Mouse (Mus musculus) stomach, embryonic 15.5 days (tissue): Measurements from ENCODE around the gene Rnf148. TPM values are rescaled to one million over a fixed set of nuclear protein-coding genes. Genes with fewer than 3 reads are reported as not detected.

ENCODE experiments used
- ATAC-seq: fragments of 200-750 bp; cut with Nextera tagmentation; 2 replicates; pipeline ENCODE4 v1.8.0; 2017; ENCODE audit warnings: low read depth, moderate number of reproducible peaks, moderate TSS enrichment; ENCODE audit not compliant: insufficient read depth, low FRiP score
- H3K27ac ChIP-seq: fragments of 300-500 bp; sonication (generic); 2 replicates; pipeline ENCODE4 v1.5.1; 2015; ENCODE audit warnings: mild to moderate bottlenecking, inconsistent platforms
- H3K27me3 ChIP-seq: fragments of 300-500 bp; sonication (generic); replicated peaks from 2 replicates; pipeline ENCODE4 v1.6.1; 2015; ENCODE audit warnings: inconsistent platforms
- H3K36me3 ChIP-seq: fragments of 300-500 bp; sonication (generic); 2 replicates; pipeline ENCODE4 v1.6.1; 2015; ENCODE audit warnings: inconsistent platforms
- H3K4me1 ChIP-seq: fragments of 300-500 bp; sonication (generic); 2 replicates; pipeline ENCODE4 v1.6.1; 2015; ENCODE audit warnings: inconsistent platforms
- H3K4me2 ChIP-seq: fragments of 300-500 bp; sonication (generic); 2 replicates; pipeline ENCODE4 v1.6.1; 2015; ENCODE audit warnings: mild to moderate bottlenecking, inconsistent platforms
- H3K4me3 ChIP-seq: fragments of 300-500 bp; sonication (generic); replicated peaks from 2 replicates; pipeline ENCODE4 v1.5.1; 2015; ENCODE audit warnings: inconsistent platforms
- H3K9ac ChIP-seq: fragments of 300-500 bp; sonication (generic); 2 replicates; pipeline ENCODE4 v1.6.1; 2015; ENCODE audit warnings: inconsistent platforms
- H3K9me3 ChIP-seq: fragments of 300-500 bp; sonication (generic); 2 replicates; pipeline ENCODE4 v1.6.1; 2016; ENCODE audit warnings: inconsistent platforms
- WGBS: fragments of 180-500 bp; shearing (Covaris S2); methylation state at CpG from one replicate; pipeline ENCODE4 v1.1.7; 2015; 5-methylcytosine and 5-hydroxymethylcytosine counted together
- polyA plus RNA-seq: library from polyadenylated mRNA; unstranded; fragments of >200 nt; fragmentation: Nextera tagmentation; extraction: Ambion mirVana; gene quantifications from 2 replicates; pipeline ENCODE4 v1.2.1, GENCODE M21; 2015

The Rnf148 gene
- not detected in 2 replicates for polyA plus RNA-seq

DNA sequence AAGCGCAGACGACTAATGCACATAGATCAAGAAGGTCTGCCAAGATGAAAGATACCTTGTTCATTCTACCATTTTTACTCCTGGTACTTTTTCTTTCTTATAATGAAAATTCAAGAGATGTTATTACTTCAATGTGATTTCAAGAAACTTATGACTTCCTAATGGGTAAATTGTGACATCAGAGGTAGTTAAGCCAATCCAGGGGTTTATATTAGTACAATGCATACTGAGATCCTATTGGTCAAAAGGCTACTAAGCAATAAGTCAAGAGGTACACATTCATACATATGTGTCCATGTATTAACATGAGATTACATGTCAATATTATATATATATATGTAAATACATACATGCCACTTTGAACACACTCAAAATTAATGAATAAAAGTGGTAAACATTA lies at the start of gene Rnf148:
Rnf148 (minus strand) TSS at position 101 of the 400 bp plus-strand sequence.
- 85% methylated on average over 2 of the region's 2 CpGs for WGBS
- H3K4me3 ChIP-seq = no peak within 1 kb of the TSS
- H3K4me1 ChIP-seq = no peaks in the 10 kb centered on the region
- H3K36me3 ChIP-seq = no peaks in the 10 kb centered on the region
- H3K4me2 ChIP-seq = no peak within 1 kb of the TSS
- no peaks in the 10 kb centered on the region for H3K9me3 ChIP-seq
- H3K27me3 ChIP-seq = no peaks in the 10 kb centered on the region
- H3K27ac ChIP-seq = no peak within 1 kb of the TSS
- ATAC-seq = no peak
- no peak within 1 kb of the TSS for H3K9ac ChIP-seq

DNA sequence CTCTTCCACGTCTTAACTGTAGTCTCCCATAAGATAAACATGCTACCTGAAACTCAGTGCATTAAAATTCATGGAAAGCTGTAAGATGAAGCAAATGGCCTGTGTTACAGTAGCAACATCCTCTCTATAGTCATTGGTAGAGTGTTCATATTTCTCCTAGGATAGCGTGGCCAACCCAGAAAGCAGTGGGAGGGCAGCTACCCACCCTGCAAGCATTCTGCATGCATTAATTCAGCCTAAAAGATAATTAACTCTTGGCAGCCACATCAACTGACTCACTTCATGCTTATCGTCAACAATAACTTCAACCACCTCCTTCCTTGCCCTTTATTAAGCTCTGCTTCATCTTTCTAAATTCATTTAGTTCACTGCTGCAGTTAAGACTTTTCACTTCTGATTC lies 45.9 kb upstream of the Rnf148 start:
- Histone ChIP-seq H3K4me3 (no peak overlapping the region), H3K4me2 (no peak overlapping the region), H3K9ac (no peak overlapping the region), H3K9me3 (no peaks in the 10 kb centered on the region), H3K27ac (no peak overlapping the region), H3K27me3 (no peaks in the 10 kb centered on the region), H3K36me3 (no peaks in the 10 kb centered on the region), H3K4me1 (no peaks in the 10 kb centered on the region)
- WGBS = 57% methylated on average over 3 of the region's 3 CpGs
- ATAC-seq = no peak

DNA sequence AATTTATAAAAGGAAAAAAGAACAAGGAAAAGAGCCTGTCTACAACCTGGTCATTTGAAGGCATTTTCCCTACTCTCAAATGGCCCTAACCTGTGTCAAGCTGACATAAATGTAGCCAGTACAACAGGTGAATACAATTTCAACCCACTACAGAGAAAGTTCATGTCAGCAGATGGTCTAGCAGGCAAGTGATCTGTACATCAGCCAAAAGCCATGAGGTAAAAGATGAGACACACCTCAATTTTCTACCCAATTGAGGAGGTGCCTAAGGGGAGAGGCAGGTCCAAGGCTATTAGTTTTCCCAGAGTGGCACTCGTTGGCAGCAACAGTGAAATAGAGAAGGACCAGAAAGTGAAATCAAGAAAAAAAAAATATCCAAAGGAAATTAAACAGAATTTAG lies 23.2 kb upstream of the Rnf148 start:
- H3K27me3 ChIP-seq = no peaks in the 10 kb centered on the region
- WGBS = 76% methylated on average over 1 of the region's 1 CpGs
- no peaks in the 10 kb centered on the region for H3K9me3 ChIP-seq
- H3K9ac ChIP-seq = no peak overlapping the region
- no peak for ATAC-seq
- no peaks in the 10 kb centered on the region for H3K4me1 ChIP-seq
- H3K27ac ChIP-seq = no peak overlapping the region
- H3K36me3 ChIP-seq = no peaks in the 10 kb centered on the region
- H3K4me3 ChIP-seq = no peak overlapping the region
- no peak overlapping the region for H3K4me2 ChIP-seq

DNA sequence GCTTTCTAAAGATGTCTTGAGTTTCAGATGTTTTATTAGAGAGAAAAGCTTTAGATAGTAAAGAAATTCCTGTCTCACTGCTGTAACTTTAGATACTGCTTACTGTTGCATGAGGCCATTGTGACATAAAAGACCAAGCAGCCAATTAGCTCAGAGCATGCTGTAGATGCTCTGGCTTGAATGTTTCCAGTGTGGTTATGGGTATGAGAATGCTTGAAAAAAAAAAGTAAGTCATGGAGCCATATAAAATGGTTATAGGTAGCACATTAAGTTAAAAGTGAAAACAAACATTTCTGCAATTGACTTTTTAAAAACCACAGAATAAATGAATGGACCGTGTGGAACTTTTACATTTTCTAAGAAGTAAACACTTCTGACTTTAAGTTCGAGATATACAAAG lies 4.7 kb downstream of the Rnf148 start, which contains the start of gene Rnf133:
Rnf133 (minus strand) TSS at position 101 of the 400 bp plus-strand sequence.
- no peaks in the 10 kb centered on the region for H3K9me3 ChIP-seq
- H3K9ac ChIP-seq = no peak within 1 kb of the TSS
- H3K36me3 ChIP-seq = no peaks in the 10 kb centered on the region
- no peaks in the 10 kb centered on the region for H3K4me1 ChIP-seq
- H3K4me3 ChIP-seq = no peak within 1 kb of the TSS
- 71% methylated on average over 2 of the region's 2 CpGs for WGBS
- H3K4me2 ChIP-seq = no peak within 1 kb of the TSS
- no peak for ATAC-seq
- H3K27me3 ChIP-seq = no peaks in the 10 kb centered on the region
- no peak within 1 kb of the TSS for H3K27ac ChIP-seq

DNA sequence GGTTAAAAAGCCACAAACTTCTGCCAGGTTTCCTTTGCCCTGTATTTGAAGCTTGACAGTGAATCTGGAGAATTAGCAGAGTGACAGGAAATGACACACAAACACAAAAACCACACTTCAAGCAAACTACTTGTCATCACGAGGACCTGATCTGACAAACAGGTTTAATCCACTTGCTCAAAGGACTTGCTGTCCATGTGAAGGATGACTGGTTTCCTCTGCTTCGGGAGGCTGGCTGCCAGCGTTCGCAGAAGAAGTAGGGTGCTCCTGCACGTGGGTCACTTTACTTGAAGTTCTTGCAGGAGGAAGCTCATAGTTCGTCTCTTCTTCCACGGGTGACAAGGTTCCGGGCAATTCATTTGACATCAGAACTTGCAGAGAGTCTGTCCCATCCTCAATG lies 6.2 kb downstream of the Rnf148 start:
- 64% methylated on average over 8 of the region's 8 CpGs for WGBS
- Histone ChIP-seq H3K4me1 (no peaks in the 10 kb centered on the region), H3K27me3 (no peaks in the 10 kb centered on the region), H3K9ac (no peak overlapping the region), H3K4me3 (no peak overlapping the region), H3K27ac (no peak overlapping the region), H3K36me3 (no peaks in the 10 kb centered on the region), H3K4me2 (no peak overlapping the region), H3K9me3 (no peaks in the 10 kb centered on the region)
- ATAC-seq = no peak

DNA sequence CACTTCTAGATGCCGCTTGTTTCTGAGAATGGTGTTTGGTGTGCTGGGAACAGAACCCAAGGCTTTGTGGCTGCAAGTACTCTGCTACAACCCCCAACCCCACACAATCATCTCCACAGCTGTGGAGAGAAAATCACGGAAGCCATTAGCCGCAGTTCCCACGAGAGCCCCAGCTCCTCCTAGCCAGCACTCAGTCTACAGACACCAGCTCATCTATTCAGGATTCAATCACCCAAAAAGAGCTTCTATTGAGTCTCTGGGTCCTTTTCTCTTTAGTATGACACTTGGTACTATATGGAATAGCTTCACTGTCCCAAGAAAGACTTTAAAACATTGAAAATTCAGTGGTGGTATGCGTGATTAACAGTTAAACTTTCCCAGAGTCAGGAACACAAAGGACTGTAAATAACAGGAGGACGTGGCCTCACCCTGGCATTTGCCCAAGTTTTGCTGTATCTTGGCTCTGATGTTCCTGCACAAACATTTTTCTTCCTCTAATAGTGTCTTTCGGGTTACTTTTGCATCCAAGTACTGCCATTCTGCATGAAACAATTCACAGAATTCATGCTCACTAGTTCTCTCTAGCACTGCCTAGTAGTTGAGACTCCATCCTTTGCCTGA lies 7.2 kb downstream of the Rnf148 start:
- Histone ChIP-seq H3K4me2 (no peak overlapping the region), H3K4me1 (no peaks in the 10 kb centered on the region), H3K9me3 (no peaks in the 10 kb centered on the region), H3K27ac (no peak overlapping the region), H3K36me3 (no peaks in the 10 kb centered on the region), H3K27me3 (no peaks in the 10 kb centered on the region), H3K9ac (no peak overlapping the region), H3K4me3 (no peak overlapping the region)
- no peak for ATAC-seq
- WGBS = 66% methylated on average over 7 of the region's 7 CpGs

DNA sequence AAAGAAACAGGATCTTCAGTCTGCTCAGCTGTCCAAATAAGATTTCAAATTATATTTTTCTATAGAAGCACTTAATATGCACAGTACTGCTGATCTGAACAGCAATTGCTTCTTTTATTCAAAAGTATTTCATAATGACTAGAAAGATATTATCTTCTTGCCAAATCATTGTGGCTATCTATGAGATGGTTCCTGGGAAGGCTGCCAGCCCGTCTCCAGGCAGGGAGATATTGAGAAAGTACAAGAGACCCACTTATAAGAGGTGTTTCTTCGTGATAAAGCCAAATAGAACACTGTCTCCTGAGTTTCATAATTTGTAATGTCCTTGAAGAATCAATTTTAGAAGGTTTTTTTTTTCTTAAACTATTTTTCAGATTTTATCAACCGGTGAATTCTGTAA lies 17.9 kb downstream of the Rnf148 start:
- Histone ChIP-seq H3K4me3 (no peak overlapping the region), H3K27me3 (no peaks in the 10 kb centered on the region), H3K27ac (no peak overlapping the region), H3K9ac (no peak overlapping the region), H3K9me3 (no peaks in the 10 kb centered on the region), H3K36me3 (no peaks in the 10 kb centered on the region), H3K4me2 (no peak overlapping the region), H3K4me1 (no peaks in the 10 kb centered on the region)
- no peak for ATAC-seq
- WGBS = 74% methylated on average over 3 of the region's 3 CpGs

DNA sequence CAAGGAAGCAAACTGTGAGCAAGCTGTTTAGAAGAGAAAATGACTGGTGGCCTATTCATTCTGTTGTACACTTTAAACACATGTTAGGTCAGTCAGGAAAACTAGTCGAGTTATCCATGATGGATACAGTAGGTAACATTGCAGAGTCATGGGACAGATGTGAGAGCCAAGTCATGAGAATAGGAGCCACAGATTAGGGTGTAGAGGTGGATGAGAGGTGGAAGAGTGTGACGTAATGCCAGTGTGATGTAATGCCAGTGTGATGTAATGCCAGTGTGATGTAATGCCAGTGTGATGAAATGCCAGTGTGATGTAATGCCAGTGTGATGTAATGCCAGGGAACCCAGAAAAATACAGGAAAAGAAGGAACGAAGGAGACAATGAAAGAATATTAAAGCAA lies 19.7 kb downstream of the Rnf148 start:
- Histone ChIP-seq H3K9me3 (no peaks in the 10 kb centered on the region), H3K27me3 (no peaks in the 10 kb centered on the region), H3K4me1 (no peaks in the 10 kb centered on the region), H3K4me2 (no peak overlapping the region), H3K4me3 (no peak overlapping the region), H3K36me3 (no peaks in the 10 kb centered on the region), H3K27ac (no peak overlapping the region), H3K9ac (no peak overlapping the region)
- no peak for ATAC-seq
- WGBS = 85% methylated on average over 3 of the region's 3 CpGs

DNA sequence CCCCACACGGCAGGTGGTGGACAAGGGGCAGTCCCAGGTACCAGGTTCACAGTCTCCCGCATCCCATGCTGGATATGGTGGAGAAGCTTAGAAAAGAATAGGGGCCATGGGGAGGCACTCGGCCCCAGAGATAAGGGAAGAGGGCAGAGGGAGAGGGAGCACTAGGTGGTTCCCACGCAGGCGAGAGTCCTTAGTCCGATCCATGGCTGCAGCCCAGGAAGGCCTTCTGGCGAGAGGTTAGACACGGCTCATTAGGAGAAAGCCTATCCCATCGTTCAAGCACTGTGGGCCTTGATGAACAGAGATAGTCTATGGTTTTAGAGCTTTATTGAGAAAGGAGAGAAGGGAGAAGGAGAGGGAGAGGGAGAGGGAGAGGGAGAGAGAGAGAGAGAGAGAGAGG lies 20.9 kb downstream of the Rnf148 start:
- no peaks in the 10 kb centered on the region for H3K9me3 ChIP-seq
- no peak overlapping the region for H3K27ac ChIP-seq
- H3K4me3 ChIP-seq = no peak overlapping the region
- H3K36me3 ChIP-seq = no peaks in the 10 kb centered on the region
- no peak overlapping the region for H3K4me2 ChIP-seq
- H3K27me3 ChIP-seq = no peaks in the 10 kb centered on the region
- 78% methylated on average over 9 of the region's 9 CpGs for WGBS
- H3K9ac ChIP-seq = no peak overlapping the region
- ATAC-seq = no peak
- H3K4me1 ChIP-seq = no peaks in the 10 kb centered on the region

DNA sequence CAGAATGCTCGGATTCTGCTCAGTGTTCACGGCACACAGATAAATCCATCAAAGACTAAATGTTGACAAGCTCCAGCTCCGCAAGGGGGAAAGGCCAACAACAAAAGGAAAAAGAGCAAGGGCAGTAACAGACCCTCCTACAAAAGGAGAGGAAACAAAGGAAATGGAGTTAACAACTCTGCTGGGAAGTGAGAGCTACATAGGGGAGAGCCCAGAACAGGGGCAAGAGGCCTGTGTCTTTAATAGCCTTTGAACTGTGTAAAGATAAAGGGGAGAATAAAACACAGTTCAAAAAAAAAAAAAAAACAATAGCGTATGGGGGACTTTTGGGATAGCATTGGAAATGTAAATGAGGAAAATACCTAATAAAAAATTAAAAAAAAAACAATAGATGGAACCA lies 24.5 kb downstream of the Rnf148 start:
- Histone ChIP-seq H3K4me1 (no peaks in the 10 kb centered on the region), H3K4me3 (no peak overlapping the region), H3K4me2 (no peak overlapping the region), H3K36me3 (no peaks in the 10 kb centered on the region), H3K9me3 (no peaks in the 10 kb centered on the region), H3K9ac (no peak overlapping the region), H3K27me3 (no peaks in the 10 kb centered on the region), H3K27ac (no peak overlapping the region)
- no peak for ATAC-seq
- WGBS = 38% methylated on average over 4 of the region's 4 CpGs

Other genes with a start within 250 kb of the Rnf148 start
- gene Rnf133, start 4.8 kb downstream of the Rnf148 start, polyA plus RNA-seq = 0.17 TPM in 1 of 2 replicates, not detected in the other
- 3.3 and 4.2 TPM in 2 replicates for gene Cadps2, start 184.3 kb upstream of the Rnf148 start, polyA plus RNA-seq